Mouse (Mus musculus): ENCODE measurements around the gene Snx29.

Snx29 gene

GRCm38 (mm10) chr16:11742351-11742750 is 419.6 kb downstream of the Snx29 start:
- DNase-seq (ENCODE audit: low spot score) = no peak

GRCm38 (mm10) chr16:11743013-11743412 is 420.3 kb downstream of the Snx29 start:
- no peak for DNase-seq (ENCODE audit: low spot score)

- DNase-seq (ENCODE audit: low spot score) = no peak
These were observed 421.0 kb downstream of the Snx29 start for GRCm38 (mm10) chr16:11743724-11744123.

GRCm38 (mm10) chr16:11746036-11746435 is 423.3 kb downstream of the Snx29 start:
- no peak for DNase-seq (ENCODE audit: low spot score)

- DNase-seq (ENCODE audit: low spot score) = no peak
These were observed 425.2 kb downstream of the Snx29 start for GRCm38 (mm10) chr16:11747867-11748266.

GRCm38 (mm10) chr16:11749111-11749510 is 426.4 kb downstream of the Snx29 start:
- no peak for DNase-seq (ENCODE audit: low spot score)

GRCm38 (mm10) chr16:11750605-11751004 is 427.9 kb downstream of the Snx29 start:
- DNase-seq (ENCODE audit: low spot score) = no peak

- no peak for DNase-seq (ENCODE audit: low spot score)
These were observed 429.8 kb downstream of the Snx29 start for GRCm38 (mm10) chr16:11752557-11752956.

GRCm38 (mm10) chr16:11753466-11753865 is 430.8 kb downstream of the Snx29 start:
- DNase-seq (ENCODE audit: low spot score) = no peak

GRCm38 (mm10) chr16:11754136-11754535 is 431.4 kb downstream of the Snx29 start:
- DNase-seq (ENCODE audit: low spot score) = no peak

- DNase-seq (ENCODE audit: low spot score) = no peak
These were observed 432.8 kb downstream of the Snx29 start for GRCm38 (mm10) chr16:11755281-11756066.

- no peak for DNase-seq (ENCODE audit: low spot score)
These were observed 434.0 kb downstream of the Snx29 start for GRCm38 (mm10) chr16:11756598-11757245.

- DNase-seq (ENCODE audit: low spot score) = no peak
These were observed 434.8 kb downstream of the Snx29 start for GRCm38 (mm10) chr16:11757471-11757870.

- DNase-seq (ENCODE audit: low spot score) = no peak
These were observed 435.2 kb downstream of the Snx29 start for GRCm38 (mm10) chr16:11757951-11758350.

- no peak for DNase-seq (ENCODE audit: low spot score)
These were observed 449.6 kb downstream of the Snx29 start for GRCm38 (mm10) chr16:11772318-11772717.

GRCm38 (mm10) chr16:11774321-11774720 is 451.6 kb downstream of the Snx29 start:
- no peak for DNase-seq (ENCODE audit: low spot score)

GRCm38 (mm10) chr16:11776528-11776927 is 453.8 kb downstream of the Snx29 start:
- no peak for DNase-seq (ENCODE audit: low spot score)

- no peak for DNase-seq (ENCODE audit: low spot score)
These were observed 455.5 kb downstream of the Snx29 start for GRCm38 (mm10) chr16:11778191-11778590.

- no peak for DNase-seq (ENCODE audit: low spot score)
These were observed 456.2 kb downstream of the Snx29 start for GRCm38 (mm10) chr16:11778715-11779460.

- peak; percentile 44 for DNase-seq (ENCODE audit: low spot score)
These were observed 459.4 kb downstream of the Snx29 start for GRCm38 (mm10) chr16:11782082-11782481.

- DNase-seq (ENCODE audit: low spot score) = no peak
These were observed 460.6 kb downstream of the Snx29 start for GRCm38 (mm10) chr16:11783337-11783736.

- DNase-seq (ENCODE audit: low spot score) = no peak
These were observed 461.6 kb downstream of the Snx29 start for GRCm38 (mm10) chr16:11784354-11784753.

GRCm38 (mm10) chr16:11785806-11786205 is 463.1 kb downstream of the Snx29 start:
- DNase-seq (ENCODE audit: low spot score) = no peak

Measured in yolk sac, embryonic 10.5 days (tissue).